Mouse (Mus musculus) embryonic stem cell, embryonic (primary cell): ENCODE data around the gene Scn5a.

Source experiments
- CTCF ChIA-PET, 4 experiments: fragments of 300-600 bp in 2 of 4; fragments of 350-600 bp in 2 of 4; sonication (Branson Sonifier 250); formaldehyde crosslinking; loops; one replicate each; lab custom pipeline; 2022; ENCODE audit warnings: inconsistent platforms in 2 of 4; lab: Charles Lee
- POLR2A ChIA-PET, 4 experiments: fragments of 300-600 bp in 2 of 4; fragments of 350-600 bp in 2 of 4; sonication (Branson Sonifier 250); formaldehyde crosslinking; loops; one replicate each; lab custom pipeline; 2022; ENCODE audit warnings: antibody characterized with exemption in 4 of 4, inconsistent platforms in 1 of 4; lab: Charles Lee

The Scn5a gene

DNA sequence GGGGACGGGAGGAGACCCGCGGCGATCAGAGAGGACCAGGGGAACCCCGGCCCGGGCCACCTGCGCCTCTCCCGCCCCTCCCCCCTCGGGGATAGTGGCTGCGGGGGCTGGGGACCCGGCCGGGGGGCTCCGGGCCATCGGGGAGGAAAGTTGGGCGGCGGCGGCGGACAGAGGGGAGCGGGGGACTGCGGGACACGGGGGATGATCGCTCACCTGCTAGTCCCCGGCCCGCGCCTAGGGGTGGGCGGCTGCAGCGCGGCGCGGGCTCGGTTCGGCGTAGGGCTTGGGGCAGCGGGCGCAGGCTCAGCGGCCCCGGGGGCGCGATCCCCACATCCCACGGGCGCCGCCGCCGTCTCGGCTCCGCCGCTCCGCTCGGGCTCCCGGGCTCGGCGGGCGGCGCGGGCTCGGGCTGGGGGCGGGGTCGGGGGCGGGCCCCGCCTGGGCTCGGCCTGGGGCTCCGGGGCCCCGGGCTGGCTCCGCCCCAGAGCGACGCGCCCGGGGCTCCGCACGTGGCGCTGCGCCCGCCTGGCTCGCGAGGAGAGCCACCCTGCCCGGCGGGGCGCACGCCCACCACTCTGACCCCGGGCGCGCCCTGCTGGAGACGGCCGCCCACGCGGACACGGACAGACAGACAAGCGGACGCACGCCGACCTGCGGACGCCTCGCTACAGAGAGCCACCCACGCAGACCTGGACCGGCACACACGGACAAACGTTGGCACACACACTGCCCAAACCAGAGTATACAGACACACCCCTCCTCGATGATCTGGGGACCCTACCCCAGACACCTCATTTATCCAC lies at the start of gene Scn5a:
Scn5a (minus strand) TSS at position 381 of the 803 bp plus-strand sequence.
- POLR2A ChIA-PET = interaction anchor here in 2 of 4 experiments (0.6 to 0.8 kb wide), 2 partner anchors 16 to 705 kb away, joined by 3 read pairs; no protein-coding TSS in a partner anchor
- CTCF ChIA-PET = interaction anchor here in 3 of 4 experiments (0.6 to 1.2 kb wide), 5 partner anchors 21 to 1308 kb away, joined by 3 to 6 read pairs (median 3); no protein-coding TSS in a partner anchor

DNA sequence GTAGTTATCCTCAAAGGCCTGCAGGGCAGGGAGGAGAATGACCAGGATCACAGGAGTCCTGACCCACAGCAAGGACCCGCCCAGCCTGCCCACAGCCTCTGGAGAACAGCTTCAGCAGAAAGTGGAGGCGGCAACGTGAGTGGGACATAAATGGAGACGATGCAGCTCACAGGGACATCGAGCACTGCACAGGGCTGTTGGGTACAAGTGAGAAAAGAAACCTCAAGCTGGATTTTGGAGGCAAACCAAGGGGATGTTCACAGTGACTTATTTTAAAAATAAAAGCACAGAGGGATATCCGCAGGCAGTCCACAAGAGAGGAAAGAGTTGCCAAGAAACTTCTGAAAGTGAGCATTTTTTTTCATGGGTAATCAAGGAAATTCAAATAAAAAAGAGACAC lies 48.4 kb upstream of the Scn5a start:
- ChIA-PET CTCF (interaction anchor here in 1 of 4 experiments (0.6 kb wide), 1 partner anchor 18 kb away, joined by 3 read pairs; no protein-coding TSS in a partner anchor), POLR2A (interaction anchor here in 1 of 4 experiments (1.8 kb wide), 1 partner anchor 16 kb away, joined by 7 read pairs; no protein-coding TSS in a partner anchor)

DNA sequence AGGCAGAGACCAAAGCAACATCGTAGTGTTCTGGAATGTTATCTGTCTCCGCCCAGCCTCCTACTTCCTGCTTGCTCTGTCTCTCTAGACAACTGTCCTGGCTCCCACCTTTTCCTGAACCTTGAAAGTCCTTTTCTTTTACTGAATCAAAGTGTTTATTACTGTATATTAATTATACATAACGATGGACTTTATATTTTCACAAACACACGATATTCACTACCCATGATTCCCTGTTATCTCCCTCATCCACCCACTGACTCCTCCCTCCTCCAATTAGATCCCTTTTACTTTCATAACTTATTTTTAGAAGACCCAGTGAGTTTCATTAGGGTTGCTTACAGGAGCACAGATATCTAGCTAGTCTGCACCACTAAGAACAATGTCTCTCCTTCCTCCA lies 45.3 kb upstream of the Scn5a start:
- ChIA-PET CTCF (no interaction called here), POLR2A (no interaction called here)

DNA sequence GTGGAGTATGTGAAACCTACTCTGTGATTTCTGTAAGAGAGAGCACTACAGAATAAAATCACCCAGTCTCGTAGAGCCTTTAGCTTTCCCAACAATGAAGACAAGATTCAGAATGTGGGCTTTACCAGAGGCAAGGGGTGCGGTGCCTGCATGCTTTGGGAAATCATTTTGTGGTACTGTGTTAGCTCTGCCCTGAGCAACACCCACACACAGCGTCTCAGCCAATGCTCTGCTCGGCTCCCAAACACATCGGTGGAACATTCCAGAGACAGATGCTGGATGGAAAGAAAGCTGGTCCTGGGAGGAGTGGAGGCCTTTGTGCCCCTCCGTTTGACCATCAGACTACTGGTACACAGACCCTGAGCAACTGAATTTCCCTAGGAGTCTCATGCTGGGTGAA lies 36.0 kb upstream of the Scn5a start:
- POLR2A ChIA-PET = no interaction called here
- CTCF ChIA-PET = no interaction called here

DNA sequence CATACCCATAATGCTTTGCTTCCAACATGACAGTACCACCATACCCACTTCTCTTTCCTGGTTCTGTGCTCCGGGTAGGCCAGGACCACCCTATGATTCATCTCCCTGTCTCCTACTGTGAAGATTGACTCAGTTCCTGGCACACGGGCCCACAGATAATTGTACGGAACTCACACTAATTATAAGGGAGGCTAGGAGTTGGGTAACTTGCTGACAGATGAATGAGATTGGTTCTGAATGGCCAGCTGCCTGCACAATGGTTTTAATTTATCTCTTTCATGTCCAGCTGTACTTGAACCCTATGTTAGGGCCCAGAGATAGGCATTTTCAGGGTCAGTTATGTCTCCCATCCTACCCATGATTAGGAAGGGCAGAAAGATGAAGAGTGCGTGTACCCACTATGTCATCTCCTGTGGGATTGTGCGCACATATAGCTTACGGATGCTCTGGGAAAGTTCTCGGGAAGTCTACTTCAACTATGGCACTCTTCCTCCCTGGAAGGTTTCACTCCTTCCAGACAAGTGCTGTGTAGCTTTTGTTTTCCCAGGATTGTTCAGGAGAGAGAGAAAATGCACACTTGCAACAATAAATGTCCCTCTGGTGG lies 31.8 kb upstream of the Scn5a start:
- CTCF ChIA-PET = no interaction called here
- POLR2A ChIA-PET = interaction anchor here in 1 of 4 experiments (0.5 kb wide), 1 partner anchor 1450 kb away, joined by 10 read pairs; no protein-coding TSS in a partner anchor

DNA sequence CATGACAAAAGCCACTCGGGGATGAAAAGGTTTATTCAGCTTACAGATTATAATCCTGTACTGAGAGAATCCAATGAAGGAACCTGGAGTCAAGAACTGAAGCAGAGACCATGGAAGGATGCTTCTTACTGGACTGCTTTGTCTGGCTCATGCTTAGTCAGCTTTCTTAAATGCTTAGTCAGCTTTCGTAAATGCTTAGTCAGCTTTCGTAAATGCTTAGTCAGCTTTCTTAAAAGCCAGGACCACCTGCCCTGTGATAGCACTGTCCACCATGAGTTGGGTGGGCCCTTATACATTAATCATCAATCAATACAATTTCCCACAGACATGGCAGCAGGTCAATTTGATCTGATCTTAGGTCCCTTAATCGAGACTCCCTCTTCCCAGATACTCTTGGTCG lies 28.1 kb upstream of the Scn5a start:
- ChIA-PET POLR2A (no interaction called here), CTCF (interaction anchor here in 2 of 4 experiments (0.6 kb wide), 2 partner anchors 49 to 88 kb away, joined by 3 to 5 read pairs; no protein-coding TSS in a partner anchor)

DNA sequence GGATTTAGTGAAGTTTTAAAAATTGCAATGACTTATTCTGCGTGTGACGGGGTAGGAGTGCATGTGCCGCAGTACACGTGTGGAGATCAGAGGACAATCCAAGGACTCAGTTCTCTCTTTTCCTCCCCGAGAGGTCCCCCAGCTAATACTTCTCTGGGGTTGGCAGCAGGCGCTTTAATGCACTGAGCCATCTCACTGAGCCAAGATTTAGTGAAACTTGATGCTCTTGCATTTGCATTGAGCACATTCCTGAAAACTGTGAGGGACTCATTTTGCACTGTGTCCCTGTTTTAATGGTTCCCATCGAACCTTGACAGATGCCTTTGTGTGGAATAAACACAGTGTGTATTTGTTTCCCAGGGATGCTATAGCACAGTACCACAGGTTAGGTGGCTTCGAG lies 25.8 kb upstream of the Scn5a start:
- POLR2A ChIA-PET = no interaction called here
- CTCF ChIA-PET = no interaction called here

DNA sequence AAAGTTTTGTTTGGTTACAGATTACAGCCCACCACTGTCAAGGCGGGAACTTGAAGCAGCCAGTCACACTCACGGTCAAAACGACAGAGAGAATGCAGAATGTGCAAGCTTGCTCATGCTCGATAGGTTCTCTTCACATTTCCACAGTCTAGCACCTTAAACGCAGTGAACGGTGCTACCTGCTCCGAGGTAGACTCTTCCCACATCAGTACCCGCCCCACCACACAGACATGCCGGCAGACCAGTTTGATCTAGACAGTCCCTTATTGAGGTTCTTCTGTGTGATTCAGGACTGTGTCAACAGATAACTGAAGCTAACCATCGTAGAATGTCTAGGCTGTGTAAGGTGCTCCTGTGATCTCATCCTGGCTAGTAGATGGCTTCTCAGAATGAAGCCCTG lies 19.7 kb upstream of the Scn5a start:
- POLR2A ChIA-PET = interaction anchor here in 1 of 4 experiments (1.3 kb wide), 1 partner anchor 154 kb away, joined by 4 read pairs; the partner anchor contains the start of gene Exog
- CTCF ChIA-PET = interaction anchor here in 1 of 4 experiments (1.4 kb wide), 1 partner anchor 133 kb away, joined by 3 read pairs; no protein-coding TSS in a partner anchor

DNA sequence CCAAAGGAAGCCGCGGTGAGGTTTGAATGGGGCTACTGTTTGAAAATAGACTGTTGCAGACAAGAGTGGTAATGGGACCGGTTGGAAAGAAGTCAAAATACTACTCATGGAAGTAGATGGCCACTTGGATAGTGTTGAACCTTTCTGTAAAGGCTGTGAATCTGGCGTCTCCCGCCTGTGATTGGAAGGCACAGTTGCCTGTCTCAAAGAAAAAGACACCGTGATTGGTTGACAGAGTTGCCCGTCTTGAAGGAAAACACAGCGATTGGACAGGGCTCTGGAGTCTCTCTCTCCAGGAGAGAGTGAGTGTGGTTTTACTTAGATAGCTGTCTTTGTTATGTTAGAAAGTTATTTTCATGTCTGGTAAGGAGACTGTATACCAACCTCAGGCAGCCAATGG lies 18.5 kb upstream of the Scn5a start:
- POLR2A ChIA-PET = interaction anchor here in 1 of 4 experiments (1.3 kb wide), 1 partner anchor 153 kb away, joined by 4 read pairs; the partner anchor contains the start of gene Exog
- CTCF ChIA-PET = interaction anchor here in 2 of 4 experiments (1.0 to 1.4 kb wide), 3 partner anchors 17 to 132 kb away, joined by 3 to 4 read pairs (median 3); no protein-coding TSS in a partner anchor

DNA sequence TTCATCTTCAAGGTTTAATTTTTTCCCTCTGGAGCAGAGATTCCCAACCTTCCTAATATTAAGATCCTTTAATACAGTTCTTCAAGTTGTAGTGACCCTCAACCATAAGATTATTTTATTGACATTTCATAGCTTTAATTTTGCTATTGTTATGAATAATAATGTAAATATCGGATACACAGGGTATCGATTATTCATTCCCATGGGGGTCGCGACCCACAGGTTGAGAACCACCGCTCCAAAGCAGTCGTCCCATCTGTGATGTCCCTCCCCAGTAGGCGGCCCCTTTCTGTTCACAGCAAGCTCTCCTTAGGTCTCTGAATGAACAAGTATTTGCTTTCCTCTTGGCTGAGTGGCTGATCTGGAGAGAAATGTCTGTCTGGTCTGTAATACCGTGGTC lies 10.8 kb upstream of the Scn5a start:
- ChIA-PET CTCF (interaction anchor here in 3 of 4 experiments (0.6 to 1.1 kb wide), 5 partner anchors 31 to 129 kb away, joined by 3 to 5 read pairs (median 4); no protein-coding TSS in a partner anchor), POLR2A (interaction anchor here in 1 of 4 experiments (1.0 kb wide), 1 partner anchor 12 kb away, joined by 3 read pairs; no protein-coding TSS in a partner anchor)

DNA sequence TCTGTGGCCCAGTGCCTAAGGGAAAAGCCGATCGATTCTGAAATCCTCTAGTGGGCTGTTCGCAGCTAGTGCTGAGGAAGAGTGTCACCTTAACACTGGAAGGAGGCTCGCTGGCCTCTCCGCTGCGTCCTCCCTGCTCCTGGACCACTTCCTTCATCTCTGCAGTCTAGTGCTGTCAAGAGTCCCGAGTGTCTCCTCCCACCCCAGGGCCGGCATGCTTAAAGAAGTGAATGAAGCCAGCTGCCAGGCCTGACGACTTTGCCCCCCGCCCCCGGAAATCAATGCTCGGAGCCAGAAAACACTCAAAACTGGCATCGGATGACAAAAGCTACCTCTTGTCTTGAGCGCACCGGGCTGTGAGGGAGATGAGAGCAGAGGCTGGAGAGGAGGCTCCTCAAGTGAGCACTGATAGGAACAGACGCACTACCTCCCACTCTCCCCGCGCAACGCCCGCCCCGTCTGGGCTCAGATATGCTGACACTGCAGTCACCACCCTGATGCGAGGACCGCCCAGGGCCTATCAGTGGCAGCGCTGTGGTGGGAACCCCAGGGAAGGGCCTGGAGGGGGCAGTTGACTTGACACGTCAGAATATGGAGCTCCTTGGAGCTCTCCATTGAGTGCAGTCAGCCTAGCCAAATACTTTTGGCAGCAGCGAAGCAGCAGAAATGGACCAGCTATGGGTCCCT lies 10.1 kb upstream of the Scn5a start:
- ChIA-PET POLR2A (interaction anchor here in 1 of 4 experiments (1.0 kb wide), 1 partner anchor 11 kb away, joined by 3 read pairs; no protein-coding TSS in a partner anchor), CTCF (interaction anchor here in 3 of 4 experiments (0.6 to 1.1 kb wide), 5 partner anchors 31 to 129 kb away, joined by 3 to 5 read pairs (median 4); no protein-coding TSS in a partner anchor)

DNA sequence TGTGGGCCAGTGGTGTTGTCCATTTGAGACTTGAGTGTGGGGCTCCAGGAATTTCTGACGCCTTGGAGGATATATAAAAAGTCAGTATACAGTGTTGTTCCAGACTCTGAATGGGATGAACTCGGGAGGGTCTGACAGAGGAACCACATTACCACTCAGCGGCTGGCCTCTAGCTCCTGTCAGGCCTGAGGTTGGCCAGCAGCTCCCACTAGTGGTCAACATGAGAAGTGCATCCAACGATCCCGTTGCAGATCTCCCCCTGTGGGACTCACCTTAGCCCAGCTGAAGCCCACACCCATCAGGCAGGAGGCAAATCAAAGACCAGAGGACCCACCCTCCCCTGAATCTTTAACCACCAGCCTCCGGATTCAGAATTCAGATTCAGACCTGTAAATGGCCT lies 1.9 kb upstream of the Scn5a start:
- POLR2A ChIA-PET = interaction anchor here in 3 of 4 experiments (0.6 to 1.6 kb wide), 9 partner anchors 8 to 128 kb away, joined by 3 to 7 read pairs (median 3); no protein-coding TSS in a partner anchor
- CTCF ChIA-PET = interaction anchor here (0.5 to 1.7 kb wide), 60 partner anchors 8 to 903 kb away, joined by 3 to 31 read pairs (median 4); partner anchors contain the start of genes Exog (in 2 of the 4) and Acvr2b (in 1 of the 4)

DNA sequence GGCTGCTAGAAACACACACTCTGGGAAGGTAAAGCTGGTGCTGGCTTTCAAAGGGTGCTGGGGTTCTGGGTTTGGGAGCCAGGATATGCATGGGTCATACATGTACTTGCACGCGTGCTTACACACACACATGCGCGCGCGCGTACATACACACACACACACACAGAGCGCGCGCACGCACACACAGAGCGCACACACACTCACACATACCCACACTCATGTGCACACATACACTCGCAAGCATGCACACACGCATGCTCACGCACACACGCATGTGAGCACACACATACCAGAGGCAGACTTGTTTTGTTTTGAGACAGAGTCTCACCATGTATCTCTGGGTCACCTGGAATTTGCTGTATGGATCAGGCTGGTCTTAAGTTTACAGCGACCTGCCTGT lies 1.4 kb upstream of the Scn5a start:
- CTCF ChIA-PET = interaction anchor here (0.5 to 1.7 kb wide), 56 partner anchors 8 to 904 kb away, joined by 3 to 31 read pairs (median 4); partner anchors contain the start of genes Exog (in 2 of the 4) and Acvr2b (in 1 of the 4)
- POLR2A ChIA-PET = interaction anchor here in 3 of 4 experiments (0.6 to 1.6 kb wide), 7 partner anchors 9 to 127 kb away, joined by 3 to 7 read pairs (median 3); no protein-coding TSS in a partner anchor

DNA sequence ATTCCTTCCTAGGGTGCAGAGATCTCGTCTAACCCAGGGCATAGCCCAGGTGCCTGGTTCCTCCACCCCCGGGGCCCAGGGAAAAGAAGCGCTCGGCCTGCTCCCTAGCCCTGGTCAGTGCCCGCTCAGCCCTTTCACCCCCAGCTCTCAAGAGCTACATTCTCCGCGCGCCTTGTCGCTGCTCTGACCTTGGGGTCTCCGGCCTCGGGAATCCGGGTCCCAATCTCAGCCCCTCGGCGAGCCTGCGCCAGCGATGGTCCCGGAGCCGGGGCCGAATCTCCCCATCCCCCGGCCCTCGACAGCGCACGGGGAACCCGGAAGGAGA lies 543 bp downstream of the Scn5a start:
- CTCF ChIA-PET = interaction anchor here (0.6 to 1.2 kb wide), 5 partner anchors 20 to 1309 kb away, joined by 3 to 6 read pairs (median 4); no protein-coding TSS in a partner anchor
- POLR2A ChIA-PET = interaction anchor here in 2 of 4 experiments (0.7 to 0.8 kb wide), 2 partner anchors 11 to 16 kb away, joined by 3 read pairs; no protein-coding TSS in a partner anchor

DNA sequence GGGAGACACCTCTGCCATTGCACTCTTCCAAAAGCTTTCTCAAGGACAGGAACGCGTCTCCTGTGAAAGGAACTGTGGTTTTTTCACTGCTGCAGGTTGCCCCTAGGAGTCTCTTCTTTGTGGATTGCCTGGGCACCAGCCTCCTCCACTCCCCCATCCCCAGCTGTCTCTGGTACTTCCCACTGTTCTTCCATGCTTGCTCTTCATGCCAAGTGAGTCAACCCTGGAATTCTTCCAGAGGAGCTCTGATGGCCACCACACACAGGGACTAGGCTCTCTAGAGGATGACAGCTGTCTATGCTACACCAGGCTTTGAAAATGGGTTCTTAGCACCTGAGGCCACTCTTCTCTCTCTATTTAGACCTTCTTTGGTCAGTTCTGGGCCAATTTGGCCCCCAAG lies 1.8 kb downstream of the Scn5a start:
- POLR2A ChIA-PET = interaction anchor here in 1 of 4 experiments (1.7 kb wide), 1 partner anchor 9 kb away, joined by 4 read pairs; no protein-coding TSS in a partner anchor
- CTCF ChIA-PET = interaction anchor here in 1 of 4 experiments (1.2 kb wide), 1 partner anchor 19 kb away, joined by 4 read pairs; no protein-coding TSS in a partner anchor

DNA sequence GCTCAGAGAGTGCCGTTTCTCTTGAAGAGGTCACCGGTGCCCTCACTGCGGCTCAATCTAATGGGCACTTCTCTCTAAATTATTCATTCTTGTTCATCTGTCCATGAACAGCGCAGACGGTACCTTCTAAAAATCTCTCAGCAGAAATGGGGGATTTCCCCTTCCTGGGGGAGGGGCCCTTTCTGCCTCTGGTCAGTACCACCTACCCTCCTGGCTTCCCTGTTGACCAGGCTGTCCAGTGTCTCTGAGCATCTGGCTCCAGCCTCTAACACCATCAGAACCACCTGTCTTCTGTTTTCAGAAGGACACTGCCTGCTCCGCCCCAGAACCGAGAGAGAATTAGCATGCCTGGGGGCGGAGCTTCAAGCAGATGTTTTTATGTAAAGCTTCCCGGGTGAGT lies 3.1 kb downstream of the Scn5a start:
- ChIA-PET POLR2A (interaction anchor here in 2 of 4 experiments (0.6 to 1.7 kb wide), 2 partner anchors 8 to 135 kb away, joined by 3 to 4 read pairs; no protein-coding TSS in a partner anchor), CTCF (interaction anchor here in 3 of 4 experiments (1.0 to 2.0 kb wide), 3 partner anchors 17 to 115 kb away, joined by 4 to 9 read pairs (median 6); no protein-coding TSS in a partner anchor)

DNA sequence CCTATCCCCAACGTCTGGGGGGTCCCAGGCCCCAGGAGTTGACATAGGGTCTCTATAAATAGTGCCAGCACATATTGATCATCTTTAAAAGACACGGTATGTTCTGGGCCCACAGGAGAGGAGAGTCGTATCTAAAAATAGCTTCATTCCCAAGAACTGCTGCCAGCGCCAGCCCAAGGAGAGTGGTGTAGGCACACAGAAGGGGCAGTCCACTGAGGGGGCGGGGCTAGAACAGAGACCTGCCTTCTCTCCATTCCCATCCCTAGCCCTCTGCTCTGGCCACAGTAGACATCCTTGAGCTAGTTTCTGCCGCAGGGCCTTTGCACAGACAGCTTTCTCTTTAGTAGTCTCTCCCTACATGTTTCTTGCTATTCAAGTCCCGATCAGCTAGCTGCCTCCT lies 4.5 kb downstream of the Scn5a start:
- ChIA-PET POLR2A (interaction anchor here in 1 of 4 experiments (0.6 kb wide), 1 partner anchor 35 kb away, joined by 5 read pairs; no protein-coding TSS in a partner anchor), CTCF (interaction anchor here in 2 of 4 experiments (0.5 to 2.0 kb wide), 3 partner anchors 16 to 499 kb away, joined by 5 to 9 read pairs (median 7); no protein-coding TSS in a partner anchor)
